Mouse (Mus musculus): Measurements from ENCODE around the gene Srrm3. TPM values are rescaled to one million over a fixed set of nuclear protein-coding genes. Genes with fewer than 3 reads are reported as not detected.

The Srrm3 gene
- polyA plus RNA-seq (2012; rRNA removed), result 0.03 and 0.10 TPM in 2 replicates

GRCm38 (mm10) chr5:135806555-135807262 lies at the start of gene Srrm3:
Gene Srrm3, plus strand, starts transcription at chr5:135806890.

GRCm38 (mm10) chr5:135777796-135778470 lies 28.8 kb upstream of the Srrm3 start, which contains the start of gene Styxl1:
Gene Styxl1, minus strand, starts transcription at chr5:135778385.

GRCm38 (mm10) chr5:135778471-135779445 lies 27.9 kb upstream of the Srrm3 start, which contains the start of gene Mdh2:
Gene Mdh2, plus strand, starts transcription at chr5:135778480.

GRCm38 (mm10) chr5:135887675-135888102 lies 81.0 kb downstream of the Srrm3 start, which contains the start of gene Hspb1:
Gene Hspb1, plus strand, starts transcription at chr5:135887919.

Other genes with a start within 250 kb of the Srrm3 start
- not detected in 2 replicates for gene Ccl26, start 243.3 kb upstream of the Srrm3 start, polyA plus RNA-seq (2012; rRNA removed)
- gene Ccl24, start 233.8 kb upstream of the Srrm3 start, polyA plus RNA-seq (2012; rRNA removed), result 1.1 and 1.2 TPM in 2 replicates
- 50.9 and 56.4 TPM in 2 replicates for gene Rhbdd2, start 174.3 kb upstream of the Srrm3 start, polyA plus RNA-seq (2012; rRNA removed)
- 225 and 283 TPM in 2 replicates for gene Por, start 136.9 kb upstream of the Srrm3 start, polyA plus RNA-seq (2012; rRNA removed)
- 60.9 and 62.6 TPM in 2 replicates for gene Tmem120a, start 62.4 kb upstream of the Srrm3 start, polyA plus RNA-seq (2012; rRNA removed)
- gene Styxl1, start 28.5 kb upstream of the Srrm3 start, polyA plus RNA-seq (2012; rRNA removed), result 2.3 and 2.6 TPM in 2 replicates
- gene Mdh2, start 28.4 kb upstream of the Srrm3 start, polyA plus RNA-seq (2012; rRNA removed), result 551 and 725 TPM in 2 replicates
- gene Hspb1, start 81.0 kb downstream of the Srrm3 start, polyA plus RNA-seq (2012; rRNA removed), result 447 and 474 TPM in 2 replicates
- 116 and 123 TPM in 2 replicates for gene Ywhag, start 127.7 kb downstream of the Srrm3 start, polyA plus RNA-seq (2012; rRNA removed)
- gene Ssc4d, start 167.6 kb downstream of the Srrm3 start, polyA plus RNA-seq (2012; rRNA removed), result 8.4 and 10.3 TPM in 2 replicates
- gene Zp3, start 173.2 kb downstream of the Srrm3 start, polyA plus RNA-seq (2012; rRNA removed), result 159 and 201 TPM in 2 replicates
- gene Dtx2, start 187.9 kb downstream of the Srrm3 start, polyA plus RNA-seq (2012; rRNA removed), result 60.4 and 70.4 TPM in 2 replicates
- gene Upk3b, start 231.6 kb downstream of the Srrm3 start, polyA plus RNA-seq (2012; rRNA removed), result 48.6 and 57.1 TPM in 2 replicates
- 2.7 and 2.8 TPM in 2 replicates for gene Upk3bl, start 247.6 kb downstream of the Srrm3 start, polyA plus RNA-seq (2012; rRNA removed)